Mouse (Mus musculus): ENCODE results near the gene Smug1.

Gene Smug1

DNA sequence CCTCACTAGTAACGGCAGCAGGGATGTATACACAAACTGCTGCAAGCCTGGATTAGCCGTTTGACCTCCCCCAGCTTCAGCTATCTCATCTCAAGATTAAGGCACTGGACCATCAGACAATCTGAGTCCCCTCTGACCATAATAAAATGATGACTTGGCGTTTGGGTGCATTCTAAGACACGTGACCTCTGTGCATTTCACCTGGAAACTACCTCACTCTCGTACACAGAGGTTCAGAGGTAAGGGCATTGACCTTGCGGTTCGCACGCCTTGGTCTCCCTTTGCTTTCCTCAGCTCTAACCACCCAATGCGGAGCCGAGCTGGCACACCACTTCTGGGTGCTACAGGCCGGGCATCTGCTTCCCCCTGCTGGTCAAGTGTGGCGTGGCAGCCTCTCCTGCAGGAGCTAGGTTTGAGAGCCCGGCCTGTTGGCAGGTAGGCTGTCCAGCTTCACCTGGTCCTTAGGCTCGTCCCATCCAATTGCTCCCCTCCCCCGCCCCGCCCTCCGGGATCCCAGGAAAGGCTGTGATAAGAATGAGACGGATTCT, 10.1 kb upstream of the Smug1 start:
- peak; percentile 93 for DNase-seq (ENCODE audit: low spot score)

DNA sequence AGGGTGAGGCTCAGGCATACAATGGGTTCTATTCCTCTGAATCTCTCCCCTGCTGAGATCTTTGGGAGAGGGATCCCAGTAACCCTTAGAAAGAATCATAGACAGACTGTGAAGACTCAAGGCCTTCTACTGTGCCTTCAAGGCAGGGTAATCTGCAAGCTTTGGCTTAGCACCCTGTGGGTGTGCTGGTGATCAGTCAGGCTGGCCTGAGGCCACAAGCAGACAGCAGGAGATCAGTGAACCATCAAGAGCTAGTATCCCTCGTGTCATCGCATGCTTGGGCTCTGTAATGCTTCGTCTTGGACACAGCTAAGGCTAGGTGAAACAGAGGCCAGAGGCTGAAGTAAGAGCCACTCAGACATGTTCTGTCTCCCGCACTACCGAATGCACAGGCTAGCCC, 6.4 kb upstream of the Smug1 start:
- no peak for DNase-seq (ENCODE audit: low spot score)

DNA sequence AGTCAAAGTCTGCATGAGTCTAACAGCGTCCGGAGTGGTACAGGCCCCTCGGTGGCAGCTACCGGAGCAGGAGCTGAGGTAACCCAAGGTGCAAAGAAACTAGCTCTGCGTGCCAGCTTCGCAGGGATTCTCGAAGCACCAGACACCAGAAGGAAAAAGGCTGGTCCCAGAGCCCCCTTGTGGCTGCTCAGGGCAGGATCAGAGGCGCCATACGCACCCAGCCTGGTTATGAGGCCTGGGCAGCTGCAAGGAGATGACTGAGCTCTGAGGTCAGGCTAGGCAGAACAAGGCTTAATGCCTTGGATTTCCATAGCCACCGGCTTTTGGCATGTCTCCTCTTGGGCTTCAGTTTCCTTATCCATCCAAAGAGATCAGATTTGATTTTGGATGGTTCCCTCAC, 5.6 kb upstream of the Smug1 start:
- DNase-seq (ENCODE audit: low spot score) = peak; percentile 82

DNA sequence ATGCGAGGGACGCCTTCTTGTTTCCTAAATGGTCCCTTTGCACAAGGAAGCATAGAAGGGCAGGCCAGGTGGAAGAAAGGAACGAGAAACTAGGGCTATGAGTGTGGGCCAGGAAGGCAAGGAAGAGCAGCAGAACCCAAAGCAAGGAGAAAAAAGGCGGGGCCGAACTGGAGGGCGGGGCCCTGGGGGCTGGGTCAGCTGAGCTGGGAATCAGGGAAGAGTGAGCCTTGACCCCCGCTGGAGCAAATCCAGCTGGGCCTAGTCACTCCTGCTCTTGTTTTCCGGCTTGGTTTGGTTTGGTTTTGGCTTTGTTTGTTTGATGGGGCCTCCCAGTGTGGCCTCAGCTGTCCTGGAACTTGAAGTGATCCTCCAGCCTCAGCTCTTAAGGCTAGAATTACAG, 4.4 kb upstream of the Smug1 start:
- DNase-seq (ENCODE audit: low spot score) = no peak

DNA sequence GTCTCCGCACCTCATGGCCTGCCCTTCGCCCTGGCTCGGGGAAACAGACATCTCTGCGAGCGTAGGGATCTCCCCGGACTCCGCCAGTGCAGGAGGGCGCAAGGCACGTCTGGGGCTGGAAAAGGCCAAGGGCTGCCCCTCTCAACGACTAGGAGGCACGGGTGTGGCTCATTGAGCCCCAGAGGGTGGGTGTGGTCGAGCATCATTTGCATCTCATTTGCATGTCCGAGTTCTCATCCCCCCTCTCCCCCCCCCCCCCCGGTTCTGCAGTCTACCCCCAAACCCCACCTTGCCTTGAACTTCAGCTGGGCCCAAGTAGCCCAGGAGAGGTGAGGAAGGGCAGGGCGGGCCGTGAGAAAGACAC, 3.4 kb upstream of the Smug1 start:
- DNase-seq (ENCODE audit: low spot score) = peak; percentile 66

DNA sequence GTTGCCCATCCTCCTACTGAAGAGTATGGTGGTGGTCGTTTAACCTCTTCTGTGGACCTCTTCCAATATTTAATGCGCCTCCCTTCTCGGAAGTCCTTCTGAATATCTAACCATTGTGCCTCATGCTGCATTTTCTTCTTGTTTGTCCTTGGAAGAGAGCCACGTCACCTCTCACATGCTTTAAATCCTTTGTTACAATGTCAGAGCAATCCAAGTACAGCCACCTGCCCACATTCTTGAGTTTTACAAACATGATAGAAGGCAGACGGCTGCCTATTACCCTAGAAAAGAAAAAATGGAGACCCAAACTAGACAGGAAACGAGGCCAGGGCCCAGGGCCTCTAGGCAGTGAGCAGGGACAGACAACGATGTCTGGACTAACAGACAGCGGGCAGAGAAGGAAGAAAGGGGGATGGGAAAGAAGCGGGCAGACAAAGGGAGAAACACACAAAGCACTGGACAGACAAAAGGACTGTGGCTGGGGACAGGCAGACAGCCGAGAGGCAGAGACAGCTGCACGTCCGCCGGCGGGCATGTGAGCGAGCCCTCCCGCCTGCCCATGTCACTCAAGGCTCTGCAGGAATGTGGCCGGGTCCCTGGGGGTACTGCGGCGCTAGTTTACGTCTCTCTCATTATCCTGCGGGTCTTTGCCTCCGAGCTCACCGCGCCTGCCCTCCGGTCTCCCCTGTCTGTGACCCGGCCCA, 2.9 kb upstream of the Smug1 start:
- DNase-seq (ENCODE audit: low spot score) = peak; percentile 77

DNA sequence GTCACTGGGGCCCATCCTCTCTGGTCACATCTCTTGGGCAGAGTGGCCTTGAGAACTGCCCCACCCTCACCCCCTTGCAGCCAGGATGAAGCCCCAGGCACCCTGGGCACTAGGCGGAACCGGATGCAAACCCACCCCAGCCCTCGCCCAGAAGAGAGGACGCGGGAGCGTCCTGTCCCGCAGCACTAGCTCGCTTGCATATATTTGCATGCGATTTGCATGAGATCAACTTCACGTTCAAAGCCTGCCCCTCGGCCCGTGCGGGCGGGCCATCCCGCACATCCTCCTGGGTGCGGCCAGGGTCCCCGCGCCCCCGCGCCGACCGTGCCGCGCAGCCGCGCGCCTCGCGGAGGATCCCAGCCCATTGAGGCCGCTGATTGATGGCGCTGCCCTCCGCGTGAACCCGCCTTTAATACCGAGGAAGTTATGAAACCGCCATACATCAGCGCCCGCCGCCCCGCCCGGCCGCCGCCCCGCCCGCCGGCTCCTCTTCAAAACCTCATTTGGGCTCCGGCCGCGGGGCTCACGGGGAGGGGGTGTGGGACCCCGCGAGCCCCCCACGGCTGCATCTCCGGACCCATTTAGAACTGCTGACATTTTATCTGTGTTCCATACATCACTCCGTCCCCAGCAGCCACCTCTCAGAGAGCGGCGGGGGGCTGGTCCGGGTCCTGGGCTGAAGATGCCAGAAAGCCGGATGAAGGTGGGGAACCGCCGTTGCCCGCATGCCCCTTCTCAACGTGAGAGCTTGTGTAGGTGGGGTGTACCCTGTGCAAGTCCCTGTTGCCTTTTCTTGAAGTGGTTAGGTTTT, 2.1 kb upstream of the Smug1 start:
- DNase-seq (ENCODE audit: low spot score) = peak; percentile 82

DNA sequence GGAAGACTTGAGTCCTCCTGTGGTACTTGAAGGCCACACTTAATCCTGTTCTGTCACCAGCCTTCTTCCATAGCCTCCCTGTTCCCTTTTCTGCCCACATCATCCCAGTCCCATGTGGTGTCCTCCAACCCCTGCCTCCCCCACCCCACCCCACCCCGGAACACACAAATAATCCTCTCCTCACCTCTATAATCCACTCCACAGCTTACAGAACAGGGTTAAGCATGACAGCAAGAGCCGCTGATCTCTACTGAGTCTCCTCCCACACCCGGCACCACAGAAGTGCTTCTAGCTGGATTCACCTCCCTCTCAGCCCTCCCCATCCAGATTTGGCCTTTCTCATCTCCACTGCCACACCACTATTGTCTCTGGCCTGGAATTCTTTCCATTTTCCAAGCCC, 894 bp upstream of the Smug1 start:
- no peak for DNase-seq (ENCODE audit: low spot score)

DNA sequence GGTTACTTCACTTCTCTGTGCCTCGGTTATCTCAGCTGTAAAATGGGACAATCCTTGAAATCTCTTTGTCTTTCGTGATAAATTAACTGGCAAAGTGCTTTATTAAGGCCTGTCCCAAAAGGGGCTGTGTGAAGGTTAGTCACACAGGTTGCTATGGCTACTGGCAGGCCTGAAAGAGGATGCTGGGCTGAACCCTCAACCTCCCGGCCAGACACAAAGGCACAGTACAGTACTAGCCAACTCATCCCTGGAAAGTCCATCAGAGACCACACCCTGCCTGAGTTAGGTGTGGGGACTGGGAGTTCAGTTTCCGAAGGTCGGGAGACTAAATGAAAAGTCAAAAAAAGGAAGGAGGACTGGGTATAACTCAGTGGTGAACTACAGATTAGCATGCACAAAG, 968 bp downstream of the Smug1 start:
- DNase-seq (ENCODE audit: low spot score) = no peak

DNA sequence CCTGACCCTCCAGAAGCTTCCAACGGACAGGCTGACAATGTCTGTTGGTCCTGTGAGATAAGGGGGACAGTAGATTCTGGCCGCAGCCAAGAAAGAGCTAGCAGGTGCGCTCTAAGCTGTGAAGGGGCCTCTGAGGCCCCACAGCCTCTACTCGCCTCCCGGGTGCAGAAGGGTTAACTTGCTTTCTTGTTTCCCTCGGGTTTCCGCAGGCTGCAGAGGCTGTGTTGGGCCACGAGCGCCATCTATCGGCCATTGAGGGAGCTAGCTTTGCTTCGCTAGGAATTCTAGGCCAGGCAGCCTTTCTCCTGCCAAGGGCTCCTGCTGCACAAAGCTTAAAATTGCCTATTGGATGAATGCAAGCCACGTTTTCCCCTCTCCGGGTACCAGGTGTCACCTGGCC, 1.5 kb downstream of the Smug1 start:
- peak; percentile 97 for DNase-seq (ENCODE audit: low spot score)

DNA sequence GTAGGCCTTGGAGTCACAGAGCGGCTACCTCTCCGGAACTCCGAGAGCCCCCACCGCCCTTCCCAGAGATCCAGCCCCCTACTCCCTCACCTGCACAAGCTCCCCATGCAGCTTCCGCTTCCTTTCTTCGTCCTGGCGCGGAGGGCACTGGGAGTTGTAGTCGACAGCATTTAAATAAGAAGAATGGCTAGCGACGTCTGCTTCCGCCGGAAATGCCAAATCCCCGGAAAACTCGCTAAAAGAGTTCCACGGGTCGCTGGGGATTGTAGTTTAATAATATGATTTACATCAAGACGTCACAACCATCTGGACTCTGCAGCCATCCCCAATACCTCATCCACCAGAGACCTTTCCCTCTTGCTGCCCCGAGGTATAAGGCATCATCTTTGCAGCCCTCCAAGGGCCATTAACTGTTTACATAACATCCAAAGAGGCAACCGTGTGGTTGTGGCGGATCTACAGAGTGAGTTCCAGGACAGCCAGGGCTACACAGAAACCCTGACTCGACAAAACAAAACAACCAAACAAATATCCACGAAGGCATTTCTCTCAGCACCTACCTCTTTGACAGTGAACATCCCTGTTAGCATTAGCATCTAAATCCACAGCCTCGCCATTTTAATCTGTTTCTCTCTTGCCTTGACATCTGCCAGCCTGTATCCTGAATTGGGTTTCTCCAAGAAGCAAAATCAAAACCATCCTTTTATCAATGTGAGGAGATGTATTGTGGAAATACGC, 3.5 kb downstream of the Smug1 start:
- peak; percentile 98 for DNase-seq (ENCODE audit: low spot score)

DNA sequence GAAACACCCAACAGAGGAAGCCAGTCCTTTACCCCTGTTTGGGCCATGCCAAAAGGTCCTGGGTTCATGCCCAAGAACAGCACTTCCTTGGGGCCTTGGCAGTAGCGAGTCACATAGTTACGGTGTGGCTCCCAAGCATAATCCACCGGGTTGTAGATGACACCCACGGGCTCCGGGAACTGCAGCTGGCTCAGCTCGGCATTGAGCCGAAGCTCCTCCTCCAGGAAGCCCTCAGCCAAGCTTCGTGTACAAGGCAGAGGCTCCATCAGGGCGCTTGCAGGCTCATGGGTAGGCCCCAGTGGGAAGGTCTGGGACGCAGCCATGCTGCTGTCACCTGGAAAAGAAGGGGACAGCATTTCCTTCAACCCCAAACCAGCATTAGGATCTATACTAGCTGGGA, 9.3 kb downstream of the Smug1 start:
- no peak for DNase-seq (ENCODE audit: low spot score)

DNA sequence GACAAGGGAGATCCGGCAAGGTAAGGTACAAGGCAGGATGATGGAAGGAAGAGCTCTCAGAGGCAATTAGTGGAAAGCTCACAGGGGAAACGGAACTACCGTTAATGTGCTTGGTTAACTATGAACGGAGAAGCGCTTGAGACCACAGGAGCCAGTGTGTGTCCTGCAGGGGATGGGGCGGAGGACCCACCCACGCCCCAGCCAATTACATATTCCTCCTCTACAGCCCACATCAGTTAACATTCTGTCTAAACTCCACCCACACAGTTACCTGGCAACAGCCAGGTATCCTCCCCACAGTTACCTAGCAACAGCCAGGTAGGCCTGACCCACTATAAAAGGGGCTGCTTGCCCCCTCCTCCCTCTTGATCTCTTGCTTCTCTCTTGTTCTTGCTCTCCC, 10.0 kb downstream of the Smug1 start:
- no peak for DNase-seq (ENCODE audit: low spot score)

DNA sequence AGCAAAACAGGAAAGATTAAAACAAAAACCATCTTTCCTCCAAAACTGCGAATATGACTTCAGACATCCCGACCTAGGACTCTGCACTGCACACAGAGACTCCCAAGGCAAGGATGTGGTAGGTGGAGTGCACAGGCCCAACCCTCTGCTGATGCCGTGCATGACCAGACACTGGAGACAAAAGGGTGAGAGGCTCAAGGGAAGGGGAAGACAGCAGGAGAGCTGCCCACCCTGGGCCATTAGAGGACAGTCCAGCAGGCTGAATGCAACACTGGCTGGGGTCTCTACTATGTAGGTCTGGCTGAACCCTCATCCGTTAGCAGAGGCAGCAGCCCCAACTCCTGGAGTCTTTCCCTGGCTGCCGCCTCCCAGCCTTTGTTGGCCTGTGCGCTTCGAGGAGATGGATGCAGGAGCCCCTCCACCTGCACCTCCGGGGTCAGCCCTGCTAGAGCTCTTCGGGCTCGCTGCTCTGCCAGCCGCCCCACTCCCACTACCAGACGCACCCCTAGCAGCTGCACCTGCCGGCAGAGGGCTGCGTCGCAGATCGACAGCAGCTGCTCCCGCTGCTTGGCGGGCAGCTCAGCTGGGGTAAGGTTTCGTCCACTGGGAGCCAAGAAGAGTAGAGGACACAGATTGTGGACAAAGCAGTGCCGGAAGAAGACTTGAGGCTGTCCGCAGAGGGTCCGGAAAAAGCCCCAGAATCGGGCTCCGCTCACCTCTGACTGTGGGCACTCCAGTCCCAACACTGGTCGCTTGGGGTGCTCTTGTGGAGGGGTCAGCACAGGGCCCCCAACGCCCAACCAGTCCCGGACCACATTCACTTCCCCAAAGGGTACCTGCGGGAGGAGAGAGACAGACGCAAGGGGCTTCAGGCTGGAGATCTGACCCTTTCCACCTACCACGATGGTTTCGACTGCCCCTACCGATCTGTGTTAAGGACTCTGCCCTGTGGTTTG, 11.2 kb downstream of the Smug1 start:
- DNase-seq (ENCODE audit: low spot score) = peak; percentile 50

DNA sequence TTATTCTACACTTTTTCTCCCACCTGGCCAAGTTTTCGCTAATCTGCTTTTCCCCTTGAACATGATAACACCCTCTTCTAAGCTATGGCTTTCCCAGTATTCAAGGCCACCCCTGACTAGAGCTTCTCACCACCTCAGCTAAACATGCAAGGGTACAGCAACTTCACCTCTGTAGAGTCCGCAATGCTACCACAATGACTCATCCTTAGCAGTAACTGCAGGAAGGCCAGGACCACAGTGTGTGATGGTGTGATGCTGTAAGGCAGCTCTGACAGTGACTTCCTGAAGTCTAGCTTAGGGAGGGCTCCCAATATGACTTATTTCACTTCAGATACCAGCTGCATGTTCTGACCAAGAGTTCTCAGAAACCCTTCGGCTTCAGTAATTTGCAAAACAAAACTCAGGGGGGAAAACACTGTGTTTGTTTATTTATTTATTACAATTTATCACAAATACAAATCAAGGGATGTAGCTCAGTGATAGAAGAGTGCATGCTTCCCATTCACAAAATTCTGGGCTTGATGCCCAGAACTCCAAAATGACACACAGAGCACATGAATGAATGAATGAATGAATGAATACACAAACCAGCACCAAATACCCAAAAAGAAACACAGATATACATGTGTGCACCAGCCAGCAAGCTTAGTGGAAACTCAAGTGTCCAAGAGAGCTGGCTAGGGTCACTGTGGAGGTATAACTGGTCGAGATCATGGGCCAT, 13.8 kb downstream of the Smug1 start:
- DNase-seq (ENCODE audit: low spot score) = no peak

DNA sequence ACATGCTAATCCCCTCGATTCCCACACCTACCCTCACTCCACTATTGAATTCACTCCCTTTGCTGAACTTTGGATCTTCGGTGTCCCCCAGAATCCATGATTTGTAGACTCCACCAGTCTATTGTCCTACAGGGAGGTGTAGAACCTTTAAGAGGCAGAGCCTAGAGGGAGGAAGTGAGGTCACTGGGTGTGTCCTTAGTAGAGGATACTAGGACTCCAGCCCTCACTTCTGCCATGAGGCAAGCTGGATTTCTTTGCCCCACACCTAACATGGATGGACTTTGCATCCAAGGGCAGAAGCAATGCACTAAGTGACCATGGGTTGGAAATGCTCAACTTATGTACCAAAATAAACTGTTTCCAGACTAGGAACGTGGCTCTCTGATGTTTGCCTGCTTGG, 14.5 kb downstream of the Smug1 start:
- DNase-seq (ENCODE audit: low spot score) = no peak

DNA sequence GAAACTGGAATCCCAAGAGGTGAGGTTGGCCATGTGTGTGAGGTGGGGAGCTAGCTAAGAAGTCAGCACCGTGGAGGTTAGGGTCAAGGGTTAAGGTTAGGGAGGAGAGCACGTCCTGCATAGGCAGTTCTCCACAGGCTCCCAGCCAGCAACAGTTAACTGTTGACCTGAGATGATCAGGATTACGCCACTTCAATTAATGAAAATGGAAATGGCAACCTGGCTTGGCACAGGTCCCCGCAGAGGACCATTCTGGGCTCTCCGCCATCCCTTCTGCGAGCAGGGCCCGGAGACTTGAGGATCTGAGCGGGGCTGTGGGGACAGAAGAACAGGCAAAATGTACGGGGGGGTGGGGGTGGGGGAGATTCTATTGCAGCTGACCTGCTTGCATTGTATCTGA, 19.1 kb downstream of the Smug1 start:
- no peak for DNase-seq (ENCODE audit: low spot score)

DNA sequence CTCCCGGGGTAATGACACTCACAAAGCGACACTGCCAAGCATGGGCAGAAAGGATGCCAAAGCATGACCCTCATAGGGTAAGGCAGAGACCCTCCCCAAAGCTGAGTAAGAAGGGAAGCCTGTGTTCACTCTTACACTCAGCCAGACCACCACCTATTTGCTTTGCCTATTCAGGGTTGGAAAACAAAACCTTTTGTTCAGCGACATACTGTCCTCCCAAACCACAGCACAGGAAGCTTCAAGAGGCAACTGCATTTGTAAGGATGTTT, 19.5 kb downstream of the Smug1 start:
- DNase-seq (ENCODE audit: low spot score) = no peak

DNA sequence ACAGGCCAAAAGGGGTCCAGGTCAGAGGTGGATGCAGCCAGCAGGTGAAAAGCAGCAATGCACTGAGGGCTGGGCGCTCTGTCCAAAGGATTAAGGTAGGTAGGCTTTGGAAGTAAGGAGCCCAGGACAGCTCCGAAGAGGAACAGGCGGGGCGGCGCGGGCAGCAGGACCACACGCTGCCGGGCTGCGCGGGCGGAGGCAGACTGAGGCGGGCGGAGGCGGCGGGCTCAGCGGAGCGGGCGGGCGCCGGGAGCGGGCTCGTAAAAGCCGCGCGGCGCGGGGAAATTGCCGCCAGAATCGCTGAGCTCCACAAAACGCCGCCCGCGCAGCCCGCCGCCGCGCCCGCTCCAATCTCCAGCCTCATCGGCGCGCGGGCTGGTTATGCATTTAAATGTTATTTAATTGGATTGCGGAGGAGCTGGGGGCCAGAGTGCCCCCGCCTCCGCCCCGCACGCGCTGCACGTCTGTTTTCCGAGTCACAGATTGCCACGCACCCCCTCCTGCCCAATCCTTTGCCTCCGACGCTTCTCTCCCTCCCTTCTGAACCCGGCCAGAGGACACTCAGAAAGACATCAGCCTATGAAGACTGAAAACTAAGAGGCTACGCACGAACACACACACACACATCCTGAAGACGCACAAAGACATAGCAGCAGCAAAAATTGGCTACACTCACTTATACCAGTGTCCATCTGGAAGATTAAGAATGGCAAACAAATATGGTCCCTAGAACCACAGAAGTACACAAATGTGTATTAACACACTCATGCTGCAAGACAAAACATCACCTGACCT, 20.1 kb downstream of the Smug1 start:
- DNase-seq (ENCODE audit: low spot score) = peak; percentile 66

DNA sequence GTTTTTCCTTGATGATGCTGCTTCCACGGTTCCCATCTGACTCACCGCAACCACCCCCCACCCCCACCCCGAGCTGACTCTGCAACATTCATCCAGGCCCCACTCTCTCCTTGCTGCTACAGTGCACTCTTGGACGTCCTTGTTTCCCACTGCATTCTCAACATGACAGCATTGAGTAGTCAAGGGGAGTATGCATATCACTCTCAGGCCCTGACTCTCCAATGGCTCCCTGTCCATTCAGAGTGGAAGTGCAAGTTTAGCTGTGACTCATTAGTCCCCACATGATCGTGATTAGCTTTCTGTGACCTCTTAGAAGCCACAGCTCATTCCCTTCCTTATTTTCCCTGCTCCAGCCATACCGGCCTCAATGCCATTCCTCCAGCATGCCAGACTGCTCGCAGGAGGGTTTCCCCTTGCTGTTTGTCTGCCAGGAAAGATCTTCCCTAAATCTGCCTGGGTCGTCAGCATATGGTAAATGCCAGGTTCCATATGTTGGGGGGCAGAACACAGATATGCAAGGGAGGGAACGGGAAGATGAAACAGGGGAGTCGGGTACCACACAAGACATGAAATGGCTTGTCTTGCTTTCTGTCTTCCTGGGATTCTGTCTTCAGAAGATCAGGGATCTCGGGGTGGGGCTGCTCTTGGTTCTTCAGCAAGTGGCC, 21.1 kb downstream of the Smug1 start:
- no peak for DNase-seq (ENCODE audit: low spot score)

Data from embryo, embryonic 10 days (tissue).